Mouse (Mus musculus): ENCODE measurements at regions not wholly inside any gene's neighbourhood (a gene's known extent, or its start where the extent isn't known, plus 50 kb on each side); places are given as distances from the start of the nearest gene placed in this dataset.

- TF ChIP-seq POLR2A (IDR thresholded peaks at IDR 0.05; ENCODE audit: low read depth, low read length) (no peak), CTCF (IDR thresholded peaks at IDR 0.05; ENCODE audit: extremely low read depth, insufficient read depth, insufficient read length, insufficient replicate concordance) (no peak)
Observed at GRCm38 (mm10) chr2:79134281-79134680, 120.9 kb upstream of the Itga4 start.
